Mouse (Mus musculus): ENCODE data around the gene Bbs1. TPM values are rescaled to one million over a fixed set of nuclear protein-coding genes. Genes with fewer than 3 reads are reported as not detected.
"Not testable (repeated sequence)": the region's sequence is repeated elsewhere in the genome, so short reads cannot be mapped to it uniquely, and the experiment has no call there.

The Bbs1 gene
- polyA plus RNA-seq (2016; fragmentation: Nextera tagmentation; extraction: Ambion mirVana) = 2.8 and 3.4 TPM in 2 replicates

DNA sequence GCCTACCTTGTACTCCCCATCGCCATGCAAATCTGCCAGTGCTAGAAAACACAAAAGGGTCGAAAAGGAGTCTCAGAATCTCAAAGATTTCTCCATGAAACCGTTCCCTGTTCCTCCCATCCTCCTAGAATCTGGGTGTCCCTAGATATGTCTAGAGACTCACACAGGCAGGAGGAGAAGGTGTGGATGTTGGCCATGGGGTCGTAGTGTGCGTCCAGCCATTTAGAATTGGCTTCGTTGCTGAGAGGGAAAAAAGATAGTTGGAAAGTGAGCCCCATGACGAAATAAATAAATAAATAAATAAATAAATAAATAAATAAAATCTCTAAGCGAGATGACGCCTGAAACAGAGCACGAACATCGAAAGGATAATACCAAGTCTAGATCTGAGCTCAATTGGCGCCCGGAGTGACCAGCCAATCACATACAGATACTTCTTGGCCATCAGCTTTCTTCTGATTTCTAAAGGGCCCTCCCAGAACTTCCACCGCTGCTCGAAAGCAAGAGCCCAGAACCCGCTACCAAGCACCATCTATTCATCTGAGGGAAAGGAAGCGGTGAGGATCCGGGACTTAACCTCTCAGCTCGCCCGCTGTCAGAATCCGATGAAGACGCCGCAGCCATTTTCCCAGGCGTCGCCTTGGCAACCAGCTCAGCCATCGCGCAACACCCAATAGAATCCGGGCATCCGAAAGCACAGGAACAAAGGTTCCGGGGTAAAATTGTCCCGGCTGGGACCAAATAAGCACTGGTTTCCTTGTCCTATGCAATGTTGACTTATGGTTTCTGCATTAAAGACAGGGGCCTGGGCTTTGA, at the start of gene Bbs1:
Gene Bbs1 (minus strand): TSS at position 650 of the 816 bp plus-strand sequence.
- ATAC-seq (ENCODE audit: insufficient number of reproducible peaks, low FRiP score) = 0 out of 2 replicates have a peak, but pooled peaks have one; percentile 51
- Histone ChIP-seq H3K9ac (peak within 1 kb of the TSS; percentile 66; the same call in 1 of the 2 replicates), H3K4me3 (peak within 1 kb of the TSS; percentile 67), H3K36me3 (peaks cover 41% of the 10 kb centered on the region), H3K27ac (ENCODE audit: poor library complexity, severe bottlenecking) (no peak within 1 kb of the TSS), H3K27me3 (replicated peaks) (no peaks in the 10 kb centered on the region), H3K4me1 (replicated peaks) (0 out of 2 replicates have a peak, but pooled peaks cover 3% of the 10 kb centered on the region), H3K9me3 (replicated peaks) (peaks cover 5% of the 10 kb centered on the region; the same call in 1 of the 2 replicates), H3K4me2 (peak within 1 kb of the TSS; percentile 71)
- WGBS = 10% methylated on average over 31 of the region's 31 CpGs

DNA sequence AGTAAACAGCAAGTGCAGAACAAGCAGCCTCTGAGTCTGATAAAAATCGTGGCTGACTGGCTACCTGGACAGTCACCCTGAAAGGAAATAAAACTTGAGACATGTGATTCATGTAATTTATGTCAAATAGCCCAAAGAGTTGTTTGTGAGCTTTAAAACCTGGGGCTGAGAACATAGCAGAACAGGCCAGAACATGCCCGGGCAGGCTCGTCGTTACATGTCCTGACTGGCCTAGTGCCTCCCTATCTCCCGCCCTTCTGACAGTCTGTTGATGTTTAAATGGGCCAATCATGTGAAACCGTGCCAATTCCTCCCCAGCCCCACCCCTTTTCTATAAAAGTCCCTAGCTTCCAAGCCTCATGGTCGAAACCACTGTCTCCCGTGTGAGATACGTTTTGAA, 42.2 kb upstream of the Bbs1 start:
- H3K36me3 ChIP-seq; H3K4me1 ChIP-seq (replicated peaks); ATAC-seq (ENCODE audit: insufficient number of reproducible peaks, low FRiP score); H3K27me3 ChIP-seq (replicated peaks); H3K9me3 ChIP-seq (replicated peaks); H3K4me3 ChIP-seq; H3K27ac ChIP-seq (ENCODE audit: poor library complexity, severe bottlenecking); H3K4me2 ChIP-seq; H3K9ac ChIP-seq: not testable (repeated sequence)
- 84% methylated on average over 9 of the region's 9 CpGs for WGBS

DNA sequence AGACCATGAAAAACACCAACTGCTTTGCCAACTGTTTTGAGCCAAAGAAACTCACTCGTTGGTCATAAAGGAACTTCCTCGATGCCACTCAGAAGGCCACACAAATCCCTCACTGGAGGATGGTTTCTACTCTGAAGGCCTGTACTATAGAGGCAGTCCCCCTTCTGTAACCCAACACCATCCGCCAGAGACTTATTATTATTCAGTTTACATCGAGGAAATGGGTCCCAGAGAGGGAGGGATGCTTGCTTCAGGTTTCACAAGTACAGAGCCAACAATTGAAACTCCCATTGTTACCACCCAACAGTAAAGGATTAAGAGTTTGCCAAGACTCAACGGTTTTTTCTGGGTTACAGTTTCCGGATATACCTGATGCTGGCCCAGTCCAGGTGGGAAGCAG, 39.1 kb upstream of the Bbs1 start:
- H3K36me3 ChIP-seq = no peaks in the 10 kb centered on the region
- H3K4me1 ChIP-seq (replicated peaks) = peaks cover 20% of the 10 kb centered on the region
- ATAC-seq (ENCODE audit: insufficient number of reproducible peaks, low FRiP score) = no peak
- H3K4me3 ChIP-seq = no peak overlapping the region
- H3K9ac ChIP-seq = no peak overlapping the region
- H3K27me3 ChIP-seq (replicated peaks) = peaks cover 26% of the 10 kb centered on the region
- WGBS = 44% methylated on average over 6 of the region's 6 CpGs
- no peak overlapping the region for H3K4me2 ChIP-seq
- no peaks in the 10 kb centered on the region for H3K9me3 ChIP-seq (replicated peaks)
- no peak overlapping the region for H3K27ac ChIP-seq (ENCODE audit: poor library complexity, severe bottlenecking)

DNA sequence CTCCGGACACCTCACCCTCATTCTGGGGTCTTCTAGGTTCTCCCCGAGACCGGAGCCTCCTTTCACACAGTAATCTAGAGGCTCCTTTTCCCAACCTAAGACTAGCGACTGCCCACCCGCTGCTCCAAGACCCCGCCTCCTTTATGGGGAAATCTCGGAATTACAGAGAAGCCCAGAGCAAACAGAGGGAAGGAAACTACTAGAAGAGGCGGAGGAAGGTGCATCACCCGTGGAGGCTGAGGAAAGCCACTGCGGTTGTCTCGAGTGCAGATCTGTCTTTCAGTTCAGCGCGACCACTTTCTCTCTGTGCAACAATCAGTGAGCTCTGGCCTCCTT, 36.8 kb upstream of the Bbs1 start:
- peak overlapping the region; percentile 95 for H3K4me2 ChIP-seq
- H3K27ac ChIP-seq (ENCODE audit: poor library complexity, severe bottlenecking) = no peak overlapping the region
- H3K27me3 ChIP-seq (replicated peaks) = peaks cover 38% of the 10 kb centered on the region
- peak; percentile 48; the same call in 1 of the 2 replicates for ATAC-seq (ENCODE audit: insufficient number of reproducible peaks, low FRiP score)
- peak overlapping the region; percentile 67 for H3K9ac ChIP-seq
- H3K4me3 ChIP-seq = peak overlapping the region; percentile 62
- peaks cover 18% of the 10 kb centered on the region for H3K4me1 ChIP-seq (replicated peaks)
- no peaks in the 10 kb centered on the region for H3K36me3 ChIP-seq
- H3K9me3 ChIP-seq (replicated peaks) = no peaks in the 10 kb centered on the region
- WGBS = 9% methylated on average over 13 of the region's 13 CpGs

DNA sequence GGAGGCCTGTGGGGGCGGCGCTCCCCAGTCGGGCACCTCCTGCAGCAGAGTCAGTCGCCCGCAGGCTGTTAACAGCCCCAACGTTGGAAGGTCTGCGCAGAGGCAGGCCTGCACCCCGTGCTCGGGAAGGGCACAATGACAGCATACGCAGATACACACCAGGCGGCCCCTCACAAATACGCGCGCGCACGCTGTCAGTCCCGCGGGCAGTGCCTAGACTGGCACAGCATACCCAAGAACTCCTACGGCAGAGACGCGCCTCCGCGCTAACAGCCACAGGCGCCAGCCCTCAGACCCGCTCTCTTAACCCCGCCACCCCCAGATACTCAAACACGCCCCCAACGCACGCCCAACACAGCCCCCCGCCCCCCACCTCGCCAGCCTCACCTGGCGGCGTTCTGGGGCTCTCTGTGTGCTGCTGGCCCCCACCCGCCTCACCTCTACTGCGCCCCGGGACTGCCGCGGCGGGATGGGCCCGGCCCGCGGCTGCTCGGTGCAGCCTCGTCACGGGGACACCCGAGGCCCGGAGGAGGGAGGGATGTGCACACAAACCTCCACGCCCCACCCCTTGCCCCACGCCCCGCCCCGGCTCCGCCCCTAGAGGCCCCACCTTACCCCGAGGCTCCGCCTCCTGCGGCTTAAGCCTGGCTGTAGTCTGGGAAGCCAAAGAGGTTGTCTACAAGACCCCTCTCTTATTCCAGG, 36.3 kb upstream of the Bbs1 start, which contains the start of gene Peli3:
Gene Peli3 (minus strand): TSS at position 577 of the 702 bp plus-strand sequence.
- ATAC-seq (ENCODE audit: insufficient number of reproducible peaks, low FRiP score) = peak; percentile 95
- Histone ChIP-seq H3K9ac (peak within 1 kb of the TSS; percentile 67), H3K27ac (ENCODE audit: poor library complexity, severe bottlenecking) (no peak within 1 kb of the TSS), H3K4me1 (replicated peaks) (peaks cover 15% of the 10 kb centered on the region), H3K4me3 (peak within 1 kb of the TSS; percentile 62), H3K36me3 (no peaks in the 10 kb centered on the region), H3K9me3 (replicated peaks) (no peaks in the 10 kb centered on the region), H3K27me3 (replicated peaks) (peaks cover 42% of the 10 kb centered on the region), H3K4me2 (peak within 1 kb of the TSS; percentile 95)
- under 1% methylated on average over 53 of the region's 55 CpGs for WGBS

DNA sequence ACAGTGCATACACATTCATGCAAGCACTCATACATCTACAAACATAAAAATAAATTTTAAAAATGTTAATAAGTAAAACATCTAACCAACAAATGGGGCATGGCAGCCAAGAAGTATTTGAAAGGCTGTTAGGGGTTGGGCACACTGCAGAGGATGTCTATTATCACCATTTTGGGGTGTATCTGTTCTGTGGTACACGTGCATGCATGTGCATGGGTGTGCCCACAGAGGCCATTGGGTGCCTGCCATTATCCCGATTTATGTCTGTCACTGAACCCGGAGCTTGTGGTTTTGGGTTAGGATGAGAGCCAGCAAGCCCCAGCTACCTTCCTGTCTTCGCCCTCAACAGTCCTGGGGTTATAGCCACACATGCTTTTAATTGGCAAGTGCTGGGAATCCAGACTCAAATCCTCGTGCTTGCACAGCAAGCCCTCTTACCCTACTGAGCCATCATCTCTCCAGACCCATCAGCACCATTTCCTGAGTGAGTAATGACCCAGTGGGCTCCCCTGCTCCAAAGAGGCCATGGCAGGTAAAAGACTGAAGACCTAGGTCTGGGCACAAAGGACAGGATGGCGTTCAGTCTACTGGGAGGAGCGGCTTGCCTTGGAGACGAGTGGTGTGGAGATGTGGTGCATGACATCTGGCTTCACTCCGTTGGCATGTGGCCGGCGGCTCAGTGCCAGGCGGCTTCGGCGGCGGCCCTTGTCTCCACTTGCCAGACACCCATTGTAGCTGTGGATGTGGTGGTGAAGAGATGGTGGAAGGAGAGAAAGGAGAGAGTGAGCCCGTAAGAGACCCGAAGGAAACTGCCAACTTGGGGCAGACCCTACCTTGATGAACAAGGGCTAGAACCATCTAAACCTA, 31.2 kb upstream of the Bbs1 start:
- no peak overlapping the region for H3K4me3 ChIP-seq

DNA sequence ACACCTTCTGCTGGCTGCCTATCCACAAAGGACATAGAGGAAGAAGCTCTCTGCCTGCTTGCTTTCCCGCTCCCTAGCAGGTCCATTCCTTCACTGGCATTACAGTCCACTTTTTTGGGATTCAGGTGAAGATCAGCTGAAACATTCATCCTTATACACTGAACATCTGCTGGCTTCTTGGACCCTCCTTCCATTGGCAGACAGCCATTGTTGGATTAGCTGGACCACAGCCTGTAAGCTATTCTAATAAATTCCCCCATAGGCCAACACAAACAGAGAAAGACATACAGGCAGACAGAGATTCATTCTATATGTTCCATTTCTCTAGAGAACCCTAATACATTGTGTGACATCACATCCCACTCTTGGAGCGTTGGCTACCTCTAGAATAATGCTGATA, 30.5 kb upstream of the Bbs1 start:
- no peaks in the 10 kb centered on the region for H3K4me1 ChIP-seq (replicated peaks)
- WGBS = 75% methylated on average over 2 of the region's 2 CpGs
- H3K4me2 ChIP-seq = no peak overlapping the region
- peaks cover 58% of the 10 kb centered on the region for H3K27me3 ChIP-seq (replicated peaks)
- H3K9ac ChIP-seq = no peak overlapping the region
- no peak for ATAC-seq (ENCODE audit: insufficient number of reproducible peaks, low FRiP score)
- no peaks in the 10 kb centered on the region for H3K9me3 ChIP-seq (replicated peaks)
- no peak overlapping the region for H3K27ac ChIP-seq (ENCODE audit: poor library complexity, severe bottlenecking)
- H3K4me3 ChIP-seq = no peak overlapping the region
- no peaks in the 10 kb centered on the region for H3K36me3 ChIP-seq

More for the DNA sequence above, 31.2 kb upstream of the Bbs1 start:
- Histone ChIP-seq H3K9me3 (replicated peaks) (no peaks in the 10 kb centered on the region), H3K9ac (no peak overlapping the region), H3K27me3 (replicated peaks) (peaks cover 58% of the 10 kb centered on the region), H3K4me2 (no peak overlapping the region), H3K27ac (ENCODE audit: poor library complexity, severe bottlenecking) (no peak overlapping the region), H3K36me3 (no peaks in the 10 kb centered on the region), H3K4me1 (replicated peaks) (peaks cover 5% of the 10 kb centered on the region)
- ATAC-seq (ENCODE audit: insufficient number of reproducible peaks, low FRiP score) = no peak
- 78% methylated on average over 17 of the region's 17 CpGs for WGBS

DNA sequence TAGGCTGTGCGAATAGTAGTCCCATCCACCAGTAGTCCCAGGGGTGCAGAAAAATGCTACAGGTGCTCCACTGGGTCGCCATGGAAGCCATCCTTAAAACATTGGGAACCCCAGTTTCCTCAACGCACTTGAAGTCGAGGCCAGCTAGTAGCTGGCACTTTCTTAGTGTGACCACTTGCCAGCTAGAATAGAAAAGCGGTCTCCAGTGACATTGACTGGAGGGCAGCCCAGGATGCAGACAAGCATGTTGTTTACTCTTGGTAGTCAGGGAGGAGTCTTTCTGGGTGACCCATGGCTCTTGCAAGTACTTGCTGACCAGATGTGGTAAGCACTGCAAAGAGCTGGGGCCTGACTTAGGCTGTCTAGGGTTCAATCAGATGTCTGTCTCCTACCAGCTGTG, 22.4 kb upstream of the Bbs1 start:
- peaks cover 9% of the 10 kb centered on the region; the same call in 1 of the 2 replicates for H3K27me3 ChIP-seq (replicated peaks)
- no peak for ATAC-seq (ENCODE audit: insufficient number of reproducible peaks, low FRiP score)

DNA sequence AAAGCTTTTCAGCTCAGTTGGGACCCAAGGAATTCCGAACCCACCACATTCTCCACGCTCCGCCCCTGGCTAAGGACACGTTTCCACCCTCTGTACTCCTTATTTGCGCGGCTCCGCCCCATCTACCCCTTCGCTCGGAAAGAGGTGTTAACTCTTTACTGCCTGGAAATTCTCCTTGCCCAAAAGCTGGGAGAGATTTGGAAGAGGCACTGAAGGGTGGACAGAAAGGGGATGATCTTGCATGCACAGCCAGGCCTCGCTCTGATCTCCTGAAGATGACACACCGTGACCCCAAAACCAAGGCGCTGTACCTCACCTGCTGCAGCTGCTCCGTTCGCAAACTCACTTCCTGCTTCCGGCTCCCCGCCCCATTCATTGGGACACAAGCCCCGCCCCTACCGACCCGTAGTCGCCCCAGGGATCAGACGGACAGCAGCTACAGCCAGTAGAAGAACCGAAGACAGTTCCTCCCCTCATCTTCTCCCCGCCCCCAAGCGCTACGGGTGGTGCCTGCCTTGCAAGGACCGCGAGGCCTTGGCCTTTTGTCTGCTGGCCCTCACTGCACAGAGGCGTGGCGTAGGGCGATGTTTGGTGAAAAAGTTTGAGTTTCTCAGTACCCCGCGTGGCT, 21.6 kb upstream of the Bbs1 start, which contains the start of gene Dpp3:
Gene Dpp3 (minus strand): TSS at position 384 of the 628 bp plus-strand sequence.
- H3K4me2 ChIP-seq = peak within 1 kb of the TSS; percentile 71
- H3K36me3 ChIP-seq = peaks cover 23% of the 10 kb centered on the region
- peaks cover 9% of the 10 kb centered on the region; the same call in 1 of the 2 replicates for H3K27me3 ChIP-seq (replicated peaks)
- ATAC-seq (ENCODE audit: insufficient number of reproducible peaks, low FRiP score) = peak; percentile 98
- H3K9ac ChIP-seq = peak within 1 kb of the TSS; percentile 75
- H3K27ac ChIP-seq (ENCODE audit: poor library complexity, severe bottlenecking) = peak within 1 kb of the TSS; percentile 12; the same call in 1 of the 2 replicates
- no peaks in the 10 kb centered on the region for H3K9me3 ChIP-seq (replicated peaks)
- peaks cover 17% of the 10 kb centered on the region for H3K4me1 ChIP-seq (replicated peaks)
- 1% methylated on average over 32 of the region's 32 CpGs for WGBS
- peak within 1 kb of the TSS; percentile 70 for H3K4me3 ChIP-seq

More for the DNA sequence above, 22.4 kb upstream of the Bbs1 start:
- no peaks in the 10 kb centered on the region for H3K9me3 ChIP-seq (replicated peaks)
- peaks cover 16% of the 10 kb centered on the region for H3K36me3 ChIP-seq
- H3K9ac ChIP-seq = peak overlapping the region; percentile 75
- H3K27ac ChIP-seq (ENCODE audit: poor library complexity, severe bottlenecking) = no peak overlapping the region; the same call in 1 of the 2 replicates
- peaks cover 17% of the 10 kb centered on the region for H3K4me1 ChIP-seq (replicated peaks)
- peak overlapping the region; percentile 70 for H3K4me3 ChIP-seq
- 63% methylated on average over 5 of the region's 5 CpGs for WGBS
- H3K4me2 ChIP-seq = peak overlapping the region; percentile 71

DNA sequence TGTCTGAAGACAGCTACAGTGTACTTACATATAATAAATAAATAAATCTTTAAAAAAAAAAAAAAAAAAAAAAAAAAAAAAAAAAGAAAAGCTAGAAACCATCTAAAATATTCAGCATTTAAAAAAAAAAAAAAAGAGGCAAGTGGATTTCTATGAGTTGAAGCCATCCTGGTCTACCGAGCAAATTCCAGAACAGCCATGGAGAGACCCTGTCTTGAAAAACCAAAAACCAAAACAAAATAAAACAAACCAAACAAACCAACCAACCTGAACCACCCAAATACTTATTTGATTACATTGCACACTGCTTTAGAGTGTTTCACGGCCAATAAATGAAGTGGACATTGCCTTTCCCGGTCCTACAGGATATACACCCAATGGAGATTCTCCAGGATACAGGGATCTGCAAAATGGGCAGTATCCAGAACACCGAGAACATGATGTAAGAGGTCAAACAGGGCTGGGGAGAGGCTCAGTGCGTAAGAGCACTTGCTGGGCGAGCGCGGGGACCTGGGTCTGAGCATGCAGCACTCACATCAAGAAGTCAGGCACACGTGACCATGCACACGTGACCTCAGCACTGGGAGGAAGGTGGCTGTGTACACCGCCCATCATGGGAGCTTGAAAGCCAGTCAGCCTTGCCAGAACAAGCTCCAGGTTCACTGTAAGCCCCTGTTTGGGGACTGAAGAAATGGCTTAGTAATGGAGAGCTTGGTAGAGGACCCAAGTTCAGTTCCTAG, 18.9 kb upstream of the Bbs1 start:
- Histone ChIP-seq H3K27me3 (replicated peaks) (no peaks in the 10 kb centered on the region), H3K4me1 (replicated peaks) (peaks cover 17% of the 10 kb centered on the region), H3K9me3 (replicated peaks) (no peaks in the 10 kb centered on the region), H3K27ac (ENCODE audit: poor library complexity, severe bottlenecking) (no peak overlapping the region), H3K9ac (no peak overlapping the region), H3K4me2 (no peak overlapping the region), H3K4me3 (no peak overlapping the region), H3K36me3 (peaks cover 50% of the 10 kb centered on the region)
- WGBS = 95% methylated on average over 11 of the region's 11 CpGs
- no peak for ATAC-seq (ENCODE audit: insufficient number of reproducible peaks, low FRiP score)

All from heart, embryonic 12.5 days (tissue).